Mouse (Mus musculus) neural tube, embryonic 11.5 days (tissue): ENCODE measurements at regions not wholly inside any gene's neighbourhood (a gene's known extent, or its start where the extent isn't known, plus 50 kb on each side); places are given as distances from the start of the nearest gene placed in this dataset.
A peak's percentile ranks its signal among the peaks of the same experiment; 100 is the strongest.
"Not testable (repeated sequence)": the region's sequence is repeated elsewhere in the genome, so short reads cannot be mapped to it uniquely, and the experiment has no call there.

ENCODE experiments used
- ATAC-seq: fragments of 200-750 bp; cut with Nextera tagmentation; 2 replicates; pipeline ENCODE4 v1.8.0; 2017; ENCODE audit warnings: moderate number of reproducible peaks, mild to moderate bottlenecking, moderate TSS enrichment, moderate library complexity; ENCODE audit not compliant: insufficient read depth, low FRiP score, low TSS enrichment
- DNase-seq: peaks from one replicate; pipeline ENCODE4 v3.0.0-alpha.2; 2015; ENCODE audit warnings: low spot score
- H3K27ac ChIP-seq: fragments of 300-500 bp; sonication (generic); 2 replicates; pipeline ENCODE4 v1.5.1; 2014; ENCODE audit warnings: low read depth, mild to moderate bottlenecking, low read length
- H3K27me3 ChIP-seq: fragments of 300-500 bp; sonication (generic); 2 replicates; pipeline ENCODE4 v1.6.1; 2014; ENCODE audit warnings: mild to moderate bottlenecking, low read length, mixed read lengths; ENCODE audit not compliant: control insufficient read depth, insufficient read depth
- H3K36me3 ChIP-seq: fragments of 300-500 bp; sonication (generic); 2 replicates; pipeline ENCODE4 v1.6.1; 2014; ENCODE audit warnings: mild to moderate bottlenecking, low read length, moderate library complexity, mixed read lengths; ENCODE audit not compliant: control insufficient read depth, insufficient read depth
- H3K4me1 ChIP-seq: fragments of 300-500 bp; sonication (generic); 2 replicates; pipeline ENCODE4 v1.6.1; 2014; ENCODE audit warnings: low read length, mixed read lengths; ENCODE audit not compliant: control insufficient read depth, insufficient read depth
- H3K4me2 ChIP-seq: fragments of 300-500 bp; sonication (generic); 2 replicates; pipeline ENCODE4 v1.6.1; 2014; ENCODE audit warnings: low read depth, mild to moderate bottlenecking, moderate library complexity
- H3K4me3 ChIP-seq: fragments of 300-500 bp; sonication (generic); 2 replicates; pipeline ENCODE4 v1.5.1; 2014; ENCODE audit warnings: low read depth, low read length
- H3K9ac ChIP-seq: fragments of 300-500 bp; sonication (generic); 2 replicates; pipeline ENCODE4 v1.6.1; 2014; ENCODE audit warnings: mild to moderate bottlenecking, low read length
- H3K9me3 ChIP-seq: fragments of 300-500 bp; sonication (generic); 2 replicates; pipeline ENCODE4 v1.6.1; 2016; ENCODE audit warnings: low read length; ENCODE audit not compliant: control insufficient read depth
- WGBS: fragments of 180-500 bp; shearing (Covaris S2); extraction: QIAGEN DNeasy Blood & Tissue Kit; methylation state at CpG from one replicate; pipeline ENCODE4 v1.1.7; 2014; 5-methylcytosine and 5-hydroxymethylcytosine counted together

GRCm38 (mm10) chr4:31354046-31354445, 609.9 kb upstream of the Map3k7 start:
- not testable (repeated sequence) for DNase-seq, ATAC-seq

GRCm38 (mm10) chr4:31354953-31355352, 608.9 kb upstream of the Map3k7 start:
- H3K4me2 ChIP-seq, result no peak overlapping the region
- H3K9ac ChIP-seq, result no peak overlapping the region
- H3K4me1 ChIP-seq, result no peaks in the 10 kb centered on the region
- DNase-seq (no peak), ATAC-seq (no peak)
- 89% methylated on average over 2 of the region's 2 CpGs for WGBS
- H3K27ac ChIP-seq, result no peak overlapping the region
- H3K27me3 ChIP-seq, result no peaks in the 10 kb centered on the region
- H3K4me3 ChIP-seq, result no peak overlapping the region
- H3K36me3 ChIP-seq, result no peaks in the 10 kb centered on the region
- no peaks in the 10 kb centered on the region for H3K9me3 ChIP-seq

More at GRCm38 (mm10) chr4:31354046-31354445, 609.9 kb upstream of the Map3k7 start:
- H3K9me3 ChIP-seq, H3K4me1 ChIP-seq, H3K27ac ChIP-seq, H3K36me3 ChIP-seq, H3K4me2 ChIP-seq, H3K9ac ChIP-seq, H3K4me3 ChIP-seq, H3K27me3 ChIP-seq: not testable (repeated sequence)
- 78% methylated on average over 2 of the region's 3 CpGs for WGBS

GRCm38 (mm10) chr4:31366172-31366571, 597.7 kb upstream of the Map3k7 start:
- no peaks in the 10 kb centered on the region for H3K36me3 ChIP-seq
- no peak overlapping the region for H3K9ac ChIP-seq
- no peak overlapping the region for H3K4me2 ChIP-seq
- H3K27me3 ChIP-seq, result no peaks in the 10 kb centered on the region
- no peaks in the 10 kb centered on the region for H3K9me3 ChIP-seq
- no peak overlapping the region for H3K4me3 ChIP-seq
- peak; percentile 71 for ATAC-seq
- 32% methylated on average over 1 of the region's 1 CpGs for WGBS
- no peaks in the 10 kb centered on the region for H3K4me1 ChIP-seq
- DNase-seq, result no peak
- 0 out of 2 replicates have a peak overlapping the region, but pooled peaks have one; percentile 51 for H3K27ac ChIP-seq

DNA sequence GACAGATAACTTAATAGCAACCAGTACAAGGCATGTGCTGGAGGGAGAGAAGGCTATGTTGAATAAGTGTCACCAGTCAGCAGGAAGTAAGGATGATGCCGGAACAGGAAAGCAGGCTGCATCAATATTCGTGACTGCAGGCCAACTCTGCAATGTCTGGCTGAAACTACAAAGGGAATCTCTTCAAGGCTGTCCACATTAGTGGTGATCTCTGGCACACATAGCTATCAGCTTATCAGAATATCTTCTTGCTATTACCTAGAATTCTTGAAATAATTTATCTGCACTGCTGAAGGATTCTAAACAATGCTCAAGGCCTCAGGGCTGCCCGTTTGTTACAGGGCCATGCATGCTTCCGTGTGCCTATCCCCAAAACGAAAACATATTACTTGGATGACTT, 596.9 kb upstream of the Map3k7 start:
- H3K9ac ChIP-seq, result no peak overlapping the region
- H3K9me3 ChIP-seq, result no peaks in the 10 kb centered on the region
- H3K36me3 ChIP-seq, result no peaks in the 10 kb centered on the region
- no peak overlapping the region for H3K27ac ChIP-seq
- ATAC-seq (no peak), DNase-seq (no peak)
- no peak overlapping the region for H3K4me3 ChIP-seq
- H3K4me1 ChIP-seq, result no peaks in the 10 kb centered on the region
- no peak overlapping the region for H3K4me2 ChIP-seq
- WGBS, result 83% methylated on average over 5 of the region's 5 CpGs
- no peaks in the 10 kb centered on the region for H3K27me3 ChIP-seq

- no peak overlapping the region for H3K4me3 ChIP-seq
- ATAC-seq (no peak), DNase-seq (no peak)
- H3K27ac ChIP-seq, result no peak overlapping the region
- WGBS, result 86% methylated on average over 7 of the region's 7 CpGs
- H3K4me2 ChIP-seq, result no peak overlapping the region
- H3K36me3 ChIP-seq, result no peaks in the 10 kb centered on the region
- H3K9ac ChIP-seq, result no peak overlapping the region
- H3K27me3 ChIP-seq, result no peaks in the 10 kb centered on the region
- no peaks in the 10 kb centered on the region for H3K9me3 ChIP-seq
- no peaks in the 10 kb centered on the region for H3K4me1 ChIP-seq
Observed at GRCm38 (mm10) chr4:31370062-31370461, 593.8 kb upstream of the Map3k7 start.

DNA sequence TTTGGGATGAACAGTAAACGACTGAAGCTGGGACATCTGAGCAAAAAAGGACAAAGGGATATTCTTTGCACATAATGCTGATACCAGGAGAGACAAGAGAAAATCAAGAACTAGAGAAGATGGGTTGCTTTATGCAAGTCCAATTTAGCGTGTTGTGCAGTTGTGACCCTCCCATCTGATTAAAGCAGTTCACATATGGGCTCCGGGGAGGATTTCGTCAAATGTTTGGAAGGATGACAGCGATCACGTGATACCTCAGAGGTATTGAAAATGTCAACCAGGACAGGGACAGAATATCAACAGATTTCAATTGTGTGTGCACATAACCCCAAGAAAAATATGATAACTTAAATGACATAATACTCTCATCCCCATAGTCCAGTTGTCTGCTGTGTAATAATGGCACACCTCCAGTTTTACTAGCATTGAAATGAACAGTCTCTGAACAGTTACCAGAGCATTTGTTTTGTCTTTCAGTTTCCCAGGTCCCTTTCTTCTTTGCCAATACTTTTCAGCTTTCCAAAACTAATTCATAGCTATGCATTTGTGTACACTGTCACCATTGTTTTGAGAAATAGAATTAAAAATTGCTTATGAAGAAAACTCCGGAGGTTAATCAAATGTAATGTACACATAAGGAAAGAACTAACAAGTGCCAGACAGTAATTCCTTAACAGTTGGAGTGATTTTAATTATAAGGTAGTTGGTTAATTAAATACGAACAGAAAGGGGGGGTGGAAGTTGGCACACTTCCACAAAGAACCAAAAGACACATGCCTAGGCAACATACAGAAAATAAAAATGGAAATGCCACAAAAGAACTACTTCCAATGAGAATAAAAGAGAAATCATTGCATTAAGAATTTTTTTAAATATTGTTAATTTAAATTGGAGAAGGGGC, 582.6 kb upstream of the Map3k7 start:
- Histone ChIP-seq H3K27me3 (no peaks in the 10 kb centered on the region), H3K4me3 (no peak overlapping the region), H3K27ac (no peak overlapping the region), H3K36me3 (no peaks in the 10 kb centered on the region), H3K4me2 (no peak overlapping the region), H3K4me1 (no peaks in the 10 kb centered on the region), H3K9ac (no peak overlapping the region), H3K9me3 (no peaks in the 10 kb centered on the region)
- DNase-seq, result no peak
- WGBS, result 87% methylated on average over 8 of the region's 8 CpGs
- ATAC-seq, result no peak

- Histone ChIP-seq H3K4me3 (no peak overlapping the region), H3K4me1 (no peaks in the 10 kb centered on the region), H3K9ac (no peak overlapping the region), H3K27me3 (no peaks in the 10 kb centered on the region), H3K27ac (no peak overlapping the region), H3K4me2 (no peak overlapping the region), H3K36me3 (no peaks in the 10 kb centered on the region), H3K9me3 (no peaks in the 10 kb centered on the region)
- ATAC-seq (no peak), DNase-seq (no peak)
- WGBS, result 87% methylated on average over 4 of the region's 4 CpGs
Observed at GRCm38 (mm10) chr4:31392932-31393632, 570.8 kb upstream of the Map3k7 start.

GRCm38 (mm10) chr4:31395538-31395937, 568.4 kb upstream of the Map3k7 start:
- WGBS, result 79% methylated on average over 4 of the region's 4 CpGs

DNA sequence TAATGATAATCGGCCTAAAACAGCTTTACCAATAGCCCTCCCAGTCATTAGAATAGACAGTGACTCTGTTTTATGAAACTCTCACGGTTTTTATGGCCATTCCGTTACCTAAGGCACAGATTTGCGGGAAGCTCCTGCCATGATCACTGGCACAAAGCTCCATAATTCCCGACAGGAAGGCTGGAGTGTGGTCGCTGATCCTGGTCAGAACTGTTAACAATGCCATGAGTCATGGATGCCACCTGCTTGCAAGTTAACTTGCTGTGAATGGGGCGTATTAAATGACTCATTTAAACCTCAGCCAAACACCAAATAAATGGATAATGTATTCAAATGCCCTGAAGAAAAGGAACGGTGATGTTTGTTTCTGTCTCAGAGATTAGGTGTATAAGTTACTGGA, 559.9 kb upstream of the Map3k7 start:
- Histone ChIP-seq H3K4me3 (no peak overlapping the region), H3K27me3 (no peaks in the 10 kb centered on the region), H3K27ac (no peak overlapping the region), H3K4me2 (no peak overlapping the region), H3K36me3 (no peaks in the 10 kb centered on the region), H3K9me3 (no peaks in the 10 kb centered on the region), H3K4me1 (no peaks in the 10 kb centered on the region), H3K9ac (no peak overlapping the region)
- DNase-seq (no peak), ATAC-seq (no peak)
- 69% methylated on average over 8 of the region's 8 CpGs for WGBS

More at GRCm38 (mm10) chr4:31395538-31395937, 568.4 kb upstream of the Map3k7 start:
- Histone ChIP-seq H3K4me3 (no peak overlapping the region), H3K9ac (no peak overlapping the region), H3K4me2 (no peak overlapping the region), H3K4me1 (no peaks in the 10 kb centered on the region), H3K9me3 (no peaks in the 10 kb centered on the region), H3K27me3 (no peaks in the 10 kb centered on the region), H3K36me3 (no peaks in the 10 kb centered on the region), H3K27ac (no peak overlapping the region)
- no peak for DNase-seq
- ATAC-seq, result no peak
